Mouse (Mus musculus) heart, postnatal 36 days (tissue): ENCODE measurements around the gene Cdk8. TPM values are rescaled to one million over a fixed set of nuclear protein-coding genes. Genes with fewer than 3 reads are reported as not detected.
A peak's percentile ranks its signal among the peaks of the same experiment; 100 is the strongest.

ENCODE experiments used
- DNase-seq, 2 experiments: peaks; one replicate each; pipeline ENCODE4 v3.0.0; 2021 to 2022
- intact Hi-C: fragments of 180-260 bp; cut with DNase I; formaldehyde crosslinking; loops from one replicate; pipeline ENCODE4 v1.15.1; 2025
- total RNA-seq, 2 experiments: library from RNA; stranded (reverse); gene quantifications; 2 replicates each; pipeline ENCODE4 v1.2.3; 2021

Gene Cdk8
- total RNA-seq, 2 experiments from 2014 or later = 14.6 to 18.0 TPM

DNA sequence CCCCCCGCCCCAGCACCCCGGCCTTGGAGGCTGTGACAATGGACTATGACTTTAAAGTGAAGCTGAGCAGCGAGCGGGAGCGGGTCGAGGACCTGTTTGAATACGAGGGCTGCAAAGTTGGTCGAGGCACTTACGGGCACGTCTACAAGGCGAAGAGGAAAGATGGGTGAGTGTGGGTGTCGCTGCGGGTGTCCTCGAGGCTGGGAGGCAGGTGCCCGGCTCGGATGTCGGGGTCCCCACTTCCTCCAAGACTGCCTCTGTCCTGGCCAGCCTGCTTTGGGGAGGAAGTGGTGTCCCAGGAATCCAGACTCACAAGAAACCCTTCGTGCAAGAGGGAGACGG, 596 bp downstream of the Cdk8 start:
- intact Hi-C loops = loop anchor here (5.0 kb wide), 2 partner anchors 36 to 71 kb away; no protein-coding TSS in a partner anchor
- DNase-seq = peak in 1 of 2 experiments; percentile 38

DNA sequence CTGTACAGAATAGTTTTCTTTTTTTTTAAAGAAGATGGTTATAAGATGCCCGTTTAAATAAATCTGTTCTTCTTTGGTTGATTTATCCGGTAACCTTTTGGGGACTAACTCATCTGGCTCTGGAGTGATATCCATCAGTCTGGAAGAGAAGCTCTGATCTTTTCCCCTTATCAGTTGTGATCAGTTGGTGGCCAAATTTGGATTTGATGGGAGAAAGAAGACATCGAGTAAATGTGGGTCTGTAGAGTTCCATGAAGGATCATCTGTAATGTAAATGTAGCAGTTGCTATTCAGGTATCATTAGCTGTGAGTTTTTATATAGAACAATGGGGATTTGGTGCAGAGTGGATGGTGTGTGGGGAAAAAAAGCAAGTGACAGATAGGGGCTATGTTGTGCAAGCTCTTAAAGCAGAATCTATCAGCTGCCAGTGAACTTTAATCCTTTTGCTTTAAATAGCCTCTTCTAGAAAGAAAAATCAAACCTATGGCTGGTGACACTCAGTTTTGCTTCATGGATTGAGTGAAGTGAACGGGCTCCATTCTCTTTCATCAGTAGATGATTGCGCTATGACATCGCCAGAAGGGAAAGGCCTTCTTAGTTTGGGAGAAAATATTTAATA, 1.1 kb downstream of the Cdk8 start:
- DNase-seq = no peak
- intact Hi-C loops = loop anchor here (5.0 kb wide), 2 partner anchors 35 to 70 kb away; no protein-coding TSS in a partner anchor

DNA sequence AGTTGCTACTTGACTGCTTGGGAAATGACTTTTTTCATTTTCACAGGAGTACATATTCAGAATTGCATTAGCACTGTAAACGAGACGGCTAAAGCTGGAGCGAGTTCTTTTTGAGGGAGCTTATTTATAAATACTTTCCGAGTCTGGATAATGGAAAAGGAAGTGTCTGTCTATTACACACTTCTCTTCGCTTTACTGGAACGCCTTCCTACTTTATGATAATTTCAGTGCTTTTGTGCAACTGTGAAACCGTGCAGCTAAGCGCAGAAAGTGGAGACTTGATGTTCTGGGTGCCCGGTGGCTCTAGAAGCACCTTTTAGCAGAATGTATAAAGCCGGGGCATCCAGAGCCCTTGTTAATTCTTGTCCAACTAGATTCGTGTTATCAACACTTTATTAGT, 1.8 kb downstream of the Cdk8 start:
- intact Hi-C loops = loop anchor here (5.0 kb wide), 2 partner anchors 34 to 69 kb away; no protein-coding TSS in a partner anchor
- no peak for DNase-seq

DNA sequence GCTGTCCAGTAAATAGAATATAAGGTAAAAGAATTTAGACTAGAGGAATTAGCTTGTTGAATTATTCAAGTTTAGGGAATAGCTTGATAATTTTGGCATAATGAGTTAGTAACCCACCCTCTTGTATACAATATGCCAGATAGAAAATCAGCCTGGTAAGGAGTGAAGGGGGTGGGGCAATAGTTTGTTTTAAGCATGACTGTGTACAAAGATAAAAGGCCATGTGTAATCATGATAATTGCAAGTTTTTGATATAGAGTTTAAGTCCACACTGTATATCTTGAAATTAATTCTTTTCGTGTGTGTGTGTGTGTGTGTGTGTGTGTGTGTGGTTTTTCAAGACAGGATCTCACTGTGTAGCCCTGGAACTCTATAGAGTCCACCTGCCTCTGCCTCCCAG, 3.3 kb downstream of the Cdk8 start:
- DNase-seq = no peak
- intact Hi-C loops = loop anchor here (5.0 kb wide), 2 partner anchors 33 to 68 kb away; no protein-coding TSS in a partner anchor

DNA sequence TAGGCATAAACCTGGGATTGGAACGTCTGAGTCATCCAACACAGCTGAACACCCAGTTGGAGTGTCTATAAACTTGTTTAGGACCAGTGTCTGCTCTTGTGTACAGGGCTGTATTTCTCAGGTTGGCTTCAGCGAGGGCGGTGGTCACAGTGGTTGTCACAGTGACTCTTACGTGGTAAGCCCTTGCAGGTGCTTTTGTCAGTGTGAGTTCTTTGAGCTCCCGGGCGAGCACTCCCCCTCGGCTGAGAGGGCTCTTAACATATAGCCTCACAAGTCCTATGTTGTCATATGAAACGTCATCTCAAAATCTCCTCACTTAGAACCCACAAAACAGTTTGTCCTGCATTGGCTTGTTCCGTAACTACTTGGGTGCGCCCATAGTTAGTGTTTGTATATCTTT, 7.2 kb downstream of the Cdk8 start:
- intact Hi-C loops = no loop called here
- no peak for DNase-seq

DNA sequence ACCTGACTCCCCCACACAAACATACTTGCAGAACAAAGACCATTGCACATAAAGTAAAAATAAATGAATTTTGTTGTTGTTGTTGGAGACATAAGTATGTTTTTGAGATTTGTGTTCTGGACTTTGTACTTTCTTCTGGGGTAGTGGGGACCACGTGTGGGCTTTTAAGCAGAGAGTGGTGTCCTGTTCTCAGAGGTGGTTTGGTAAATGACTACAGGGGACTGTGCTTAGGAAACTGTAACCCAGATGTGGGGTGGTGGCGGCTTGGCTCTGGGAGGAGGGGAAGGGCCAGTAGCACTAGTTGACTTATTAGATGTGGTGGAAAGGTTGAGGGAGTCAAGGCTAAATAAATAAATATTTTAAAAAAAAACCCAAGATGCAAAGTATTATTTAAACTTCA, 9.7 kb downstream of the Cdk8 start:
- intact Hi-C loops = no loop called here
- no peak for DNase-seq

DNA sequence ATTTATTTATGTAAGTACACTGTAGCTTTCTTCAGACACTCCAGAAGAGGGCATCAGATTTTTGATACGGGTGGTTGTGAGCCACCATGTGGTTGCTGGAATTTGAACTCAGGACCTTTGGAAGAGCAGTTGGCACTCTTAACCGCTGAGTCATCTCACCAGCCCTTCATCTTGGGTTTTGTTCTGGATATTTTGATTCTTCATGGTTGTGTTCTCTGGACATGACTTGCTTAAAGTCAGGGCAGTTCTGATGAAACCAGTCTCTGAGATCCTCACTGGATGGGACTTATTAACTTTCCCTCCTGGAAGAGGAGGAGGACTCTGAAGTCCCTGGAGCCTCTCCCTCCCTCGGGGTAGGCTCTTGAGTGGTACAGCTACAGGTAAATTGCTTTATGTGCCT, 10.2 kb downstream of the Cdk8 start:
- DNase-seq = no peak
- intact Hi-C loops = no loop called here

DNA sequence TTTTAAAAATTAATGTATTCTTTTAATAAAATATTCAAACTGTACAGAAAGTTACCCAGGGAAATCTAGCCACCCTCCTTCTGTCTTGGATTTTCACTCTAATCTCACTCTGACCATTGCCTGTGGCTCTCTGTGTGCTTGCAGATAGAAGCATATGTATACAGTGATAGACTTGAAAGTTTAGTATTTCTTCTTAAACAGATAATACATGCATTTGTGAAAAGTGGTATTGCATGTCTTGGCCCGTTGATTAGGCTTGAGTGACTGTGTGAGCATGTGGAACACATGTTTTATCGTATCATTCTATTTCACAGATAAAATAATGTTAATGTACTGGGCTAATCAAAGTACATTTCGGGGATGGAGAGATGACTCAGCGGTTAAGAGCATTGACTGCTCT, 14.2 kb downstream of the Cdk8 start:
- intact Hi-C loops = no loop called here
- DNase-seq = no peak

DNA sequence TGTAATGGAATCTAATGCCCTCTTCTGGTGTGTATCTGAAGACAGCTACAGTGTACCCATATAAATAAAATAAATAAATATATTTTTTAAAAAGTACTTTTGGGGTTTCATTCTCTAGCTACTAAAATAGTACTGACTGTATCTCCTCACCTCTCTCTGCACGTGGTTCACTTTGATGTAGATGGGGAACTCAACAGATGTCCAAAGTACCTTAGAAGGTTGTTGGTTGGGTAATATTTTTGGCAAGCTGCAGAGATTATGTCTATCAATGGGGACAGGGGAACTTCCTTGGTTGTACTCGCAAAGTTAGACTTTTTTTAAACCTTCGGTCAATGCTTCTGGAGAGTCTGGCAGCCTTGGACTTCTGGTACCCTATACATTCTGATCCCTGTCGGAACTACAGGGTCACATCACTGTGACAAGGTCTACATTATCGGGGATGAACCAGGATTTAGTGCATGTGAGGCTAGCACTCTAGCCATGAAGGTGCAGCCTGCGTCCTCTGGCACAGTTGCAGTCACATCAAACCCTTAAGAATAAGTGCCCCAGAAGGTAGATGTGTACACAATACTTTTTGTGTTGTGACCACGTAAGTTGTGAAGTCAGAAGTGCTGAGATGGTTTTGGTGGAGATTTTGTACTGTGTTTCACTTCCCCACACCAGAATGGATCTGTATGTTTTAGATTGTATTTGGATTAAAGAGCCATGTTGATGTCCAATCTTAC, 14.8 kb downstream of the Cdk8 start:
- DNase-seq = no peak
- intact Hi-C loops = no loop called here

DNA sequence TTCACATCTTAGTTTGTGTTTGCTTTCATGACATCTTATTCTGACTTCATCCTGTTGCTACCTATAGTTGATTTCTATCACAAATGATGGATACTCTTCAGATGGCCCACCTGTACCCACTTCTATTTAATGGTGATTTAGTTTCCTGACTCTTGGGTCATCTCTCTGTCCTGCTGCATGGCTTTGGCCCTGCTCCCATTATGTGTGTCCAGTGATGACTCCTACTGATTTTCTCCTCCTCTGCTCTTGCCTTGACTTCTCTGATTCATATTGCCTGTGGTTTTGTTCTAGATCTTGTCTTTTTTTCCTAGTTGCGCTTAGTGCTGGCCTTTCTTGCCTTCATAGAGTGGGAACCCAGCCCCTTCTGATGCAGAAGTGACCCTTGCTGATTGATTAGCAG, 15.4 kb downstream of the Cdk8 start:
- DNase-seq = no peak
- intact Hi-C loops = no loop called here

DNA sequence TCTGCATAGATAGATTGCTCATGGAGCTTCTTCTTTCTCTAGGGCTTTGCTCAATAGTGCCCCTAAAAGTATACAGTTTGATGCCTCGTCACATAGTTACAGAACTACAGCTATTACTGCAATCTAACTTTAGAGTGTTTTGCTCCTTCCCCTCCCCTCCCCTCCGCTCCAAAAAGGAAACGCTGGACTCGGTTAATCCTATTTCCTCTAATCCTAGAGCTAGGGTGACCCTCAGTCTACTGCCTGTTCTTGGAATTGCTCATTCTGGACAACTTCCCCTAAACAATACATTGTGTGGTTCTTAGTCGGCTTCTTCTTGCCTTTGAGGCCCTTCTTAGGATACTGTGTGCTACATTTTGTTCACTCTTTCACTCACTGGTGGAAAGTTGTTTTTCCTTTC, 16.7 kb downstream of the Cdk8 start:
- DNase-seq = no peak
- intact Hi-C loops = no loop called here

DNA sequence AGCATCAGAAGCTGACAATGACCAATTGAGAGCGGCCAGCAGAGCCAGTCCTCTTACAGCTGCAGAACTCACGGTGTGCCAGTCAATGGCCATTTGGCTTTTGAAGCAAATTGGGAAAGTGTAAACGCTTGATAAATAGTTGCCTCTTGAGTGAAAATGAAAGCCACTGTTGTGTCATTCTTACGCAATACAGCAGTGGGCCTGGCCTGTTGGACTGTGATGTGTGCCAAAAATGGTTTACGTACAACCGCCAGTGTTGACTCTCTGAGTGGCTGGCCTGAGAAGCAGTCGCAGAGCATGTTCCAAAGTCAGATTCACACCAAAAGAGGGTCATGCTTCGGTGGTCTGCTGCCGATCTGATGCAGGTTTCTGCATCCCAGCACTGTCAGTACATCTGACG, 17.7 kb downstream of the Cdk8 start:
- intact Hi-C loops = no loop called here

DNA sequence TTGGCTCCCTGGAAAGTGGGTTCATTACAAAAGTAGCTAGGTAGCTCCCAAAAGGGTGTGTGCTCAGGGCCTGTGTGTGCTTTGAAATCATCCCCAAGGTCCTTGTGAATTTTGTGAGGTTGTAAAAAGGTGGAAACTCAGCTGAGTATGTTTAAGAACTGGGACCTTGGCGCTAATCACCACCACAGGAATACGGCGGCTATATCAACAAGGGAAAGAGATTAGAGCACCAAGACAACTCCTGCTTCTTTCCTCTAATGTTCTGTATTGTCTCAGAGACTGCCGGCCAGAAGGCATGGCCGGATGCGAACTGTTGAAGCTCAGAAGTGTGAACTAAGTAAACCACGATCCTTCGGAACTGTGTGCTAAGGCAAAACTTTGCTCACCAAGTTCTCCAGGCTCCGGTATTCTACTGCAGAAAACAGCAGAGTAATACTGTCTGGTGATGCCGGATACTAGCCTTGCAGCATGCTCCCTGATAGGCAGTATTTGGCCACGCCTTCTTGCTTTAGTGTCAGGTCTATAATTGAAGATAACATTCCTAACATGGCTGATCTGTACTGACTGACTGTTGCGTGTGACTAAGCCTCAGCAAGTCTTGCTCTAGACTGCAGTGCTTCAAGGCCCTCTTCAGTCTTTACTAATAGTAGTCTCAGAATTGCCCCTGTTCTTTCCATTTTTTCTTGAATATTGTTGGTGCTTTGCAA, 19.5 kb downstream of the Cdk8 start:
- DNase-seq = no peak
- intact Hi-C loops = no loop called here

More for the DNA sequence above, 17.7 kb downstream of the Cdk8 start:
- DNase-seq = peak; percentile 23 to 29

DNA sequence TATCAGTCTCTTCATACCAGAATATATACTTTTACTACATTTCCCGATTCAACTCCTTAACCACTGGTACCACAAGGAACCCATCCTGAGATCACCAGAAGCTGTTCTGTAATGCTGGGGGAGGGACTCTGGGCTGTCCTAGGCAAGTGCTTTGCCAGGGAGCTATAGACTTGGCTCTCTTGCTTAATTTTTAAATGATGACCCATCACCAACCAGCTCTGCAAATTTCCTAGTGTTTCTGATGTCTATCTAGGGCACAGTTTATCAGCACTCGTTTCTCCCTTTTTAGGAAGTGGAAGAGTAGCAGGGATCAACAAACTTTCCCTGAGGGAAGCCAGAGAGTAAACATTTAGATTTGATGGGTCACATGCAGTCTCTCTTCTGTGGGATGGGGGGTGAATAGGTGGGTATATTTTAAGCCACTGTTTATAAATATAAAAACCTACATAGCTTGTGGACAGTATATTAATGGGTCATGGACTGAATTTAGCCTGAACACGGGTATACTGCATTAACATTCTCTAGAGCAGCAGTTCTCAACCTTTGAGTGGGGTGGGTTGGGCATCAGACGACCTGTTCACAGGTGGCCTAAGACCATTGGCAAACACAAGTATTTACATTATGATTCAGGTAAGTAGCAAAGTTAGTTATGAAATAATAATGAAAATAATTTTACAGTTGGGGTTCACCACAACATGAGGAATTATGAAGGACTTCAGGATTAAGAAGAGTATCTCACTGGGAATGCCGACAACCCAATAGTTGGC, 20.8 kb downstream of the Cdk8 start:
- intact Hi-C loops = no loop called here
- no peak for DNase-seq

DNA sequence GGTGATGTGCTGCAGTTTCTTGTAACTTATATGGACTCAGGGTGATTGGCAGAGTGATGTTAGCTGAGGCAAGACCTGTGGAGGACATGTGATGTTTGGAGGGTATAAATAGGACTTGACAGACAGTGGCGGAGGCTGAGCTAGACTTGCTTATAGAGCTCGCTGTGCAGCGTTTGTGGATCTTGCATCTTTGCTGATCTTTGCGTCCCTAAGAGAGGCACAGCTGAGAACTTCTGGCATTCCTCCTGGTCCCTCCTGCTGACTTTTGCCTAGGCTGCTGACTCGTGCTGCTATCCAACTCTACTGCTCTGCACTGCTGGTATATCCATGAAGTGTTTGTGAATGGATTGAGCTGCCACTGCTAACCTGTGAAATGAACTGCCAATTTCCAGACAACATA, 22.6 kb downstream of the Cdk8 start:
- intact Hi-C loops = no loop called here
- DNase-seq = no peak

DNA sequence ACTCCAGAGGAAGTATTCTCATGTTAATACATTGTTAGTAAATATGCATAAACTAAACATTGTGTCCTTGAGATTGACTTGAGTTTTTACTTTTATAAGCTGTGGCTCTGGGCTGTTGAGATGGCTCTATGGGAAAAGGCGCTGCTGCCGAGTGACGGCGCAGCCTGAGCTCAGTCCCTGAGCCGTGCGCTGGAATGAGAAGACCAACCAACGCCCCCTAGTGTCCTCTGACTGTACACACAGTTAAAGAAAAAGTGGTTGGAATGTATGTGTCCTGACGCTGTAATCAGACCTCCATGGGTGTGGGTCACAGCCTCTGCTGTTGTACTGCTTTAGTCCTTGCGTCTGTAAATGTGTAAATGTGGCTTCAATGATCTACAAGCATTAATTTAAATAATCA, 29.0 kb downstream of the Cdk8 start:
- no peak for DNase-seq
- intact Hi-C loops = no loop called here

DNA sequence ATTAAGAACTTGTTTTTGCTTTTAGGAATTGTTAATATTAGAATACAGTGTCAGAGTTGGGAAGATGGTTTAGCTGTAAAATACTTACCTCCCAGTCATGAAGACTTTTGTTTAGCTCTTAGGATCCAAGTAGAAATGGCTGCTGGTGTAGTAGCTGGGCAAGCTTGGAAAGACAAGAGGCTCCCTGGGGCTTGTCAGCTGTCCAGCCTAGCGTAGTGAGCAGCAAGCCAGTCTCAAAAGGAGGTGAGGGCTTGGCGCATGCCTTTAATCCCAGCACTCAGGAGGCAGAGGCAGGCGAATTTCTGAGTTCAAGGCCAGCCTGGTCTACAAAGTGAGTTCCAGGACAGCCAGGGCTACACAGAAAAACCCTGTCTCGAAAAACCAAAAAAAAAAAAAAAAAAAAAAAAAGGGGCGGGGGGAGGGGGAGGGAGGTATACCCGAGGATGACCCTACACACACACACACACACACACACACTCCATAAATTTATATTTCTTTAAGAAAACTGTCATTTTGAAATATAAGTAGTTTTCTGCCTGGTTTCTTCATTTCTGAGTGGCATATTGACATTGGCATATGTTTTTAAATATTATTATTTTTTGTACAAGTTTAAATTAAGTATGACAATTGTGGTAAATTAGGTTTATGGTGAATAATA, 35.0 kb downstream of the Cdk8 start:
- intact Hi-C loops = loop anchor here (5.0 kb wide), 1 partner anchor 34 kb away; the partner anchor contains the start of gene Cdk8
- DNase-seq = no peak

DNA sequence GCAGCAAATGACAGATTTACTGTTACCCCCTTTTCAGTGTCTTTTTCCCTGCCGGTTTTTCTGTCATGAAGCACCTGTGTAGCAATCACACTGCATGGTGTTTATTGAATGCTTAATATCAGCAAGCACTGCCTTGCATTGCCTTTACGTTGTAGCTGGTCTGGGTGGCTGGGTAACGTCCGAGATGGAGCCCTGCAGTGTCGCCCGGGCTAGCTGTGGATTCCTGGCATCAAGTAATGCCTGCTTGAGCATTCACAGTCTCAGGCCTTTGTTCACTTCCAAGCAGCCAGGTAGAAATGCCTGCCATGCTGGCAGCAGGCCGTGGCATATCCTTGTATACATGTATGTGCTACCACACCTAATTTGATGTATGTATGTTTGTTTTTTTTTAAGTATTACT, 36.7 kb downstream of the Cdk8 start:
- intact Hi-C loops = loop anchor here (5.0 kb wide), 1 partner anchor 35 kb away; the partner anchor contains the start of gene Cdk8
- no peak for DNase-seq

DNA sequence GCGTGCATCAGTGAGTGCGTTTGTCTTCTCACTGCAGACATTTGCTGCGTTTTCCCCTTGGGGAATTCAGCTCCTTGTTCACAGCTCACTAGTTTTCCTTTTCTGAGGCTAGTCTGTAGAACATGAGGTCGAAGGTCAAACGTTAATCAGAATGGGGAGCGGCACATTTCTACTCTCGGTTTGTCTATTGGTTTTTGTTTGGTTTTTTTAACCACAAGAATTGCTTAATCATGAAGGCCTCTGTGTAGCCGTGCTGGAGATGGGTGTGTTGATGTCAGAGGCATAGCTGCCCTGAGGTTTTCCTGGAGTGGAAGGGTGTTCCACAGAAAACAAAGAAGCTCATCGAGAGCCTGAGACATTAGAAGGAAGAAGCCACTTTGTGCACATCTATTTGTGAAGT, 39.6 kb downstream of the Cdk8 start:
- intact Hi-C loops = no loop called here

DNA sequence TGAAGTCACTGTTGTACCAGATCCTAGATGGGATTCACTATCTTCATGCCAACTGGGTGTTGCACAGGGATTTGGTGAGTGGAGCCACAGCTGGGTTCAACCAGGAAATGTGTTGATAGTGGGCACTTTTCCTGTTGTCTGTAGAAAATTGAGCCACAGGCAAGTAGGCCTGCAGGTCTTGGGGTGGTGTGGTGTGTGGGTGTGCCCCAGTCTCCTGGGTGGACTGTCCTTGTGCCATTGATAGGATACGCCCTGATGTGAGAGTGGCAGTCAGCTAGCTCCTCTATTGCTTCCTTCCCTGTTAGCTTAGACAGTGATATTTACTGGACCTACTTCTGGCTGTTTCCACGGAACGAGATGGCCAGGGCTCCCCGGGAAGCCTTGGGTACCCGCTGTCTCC, 40.6 kb downstream of the Cdk8 start:
- intact Hi-C loops = no loop called here
- no peak for DNase-seq

More for the DNA sequence above, 39.6 kb downstream of the Cdk8 start:
- no peak for DNase-seq
